Mouse (Mus musculus) E14TG2a.4 (cell line): ENCODE data around the gene Hal.

Experiments used
- CTCF ChIP-seq: conservative IDR thresholded peaks from 2 replicates; pipeline ENCODE4 v1.5.1; 2014; ENCODE audit warnings: low read length
- NANOG ChIP-seq: IDR thresholded peaks from 2 replicates; pipeline ENCODE4 v1.6.1; 2014; ENCODE audit warnings: borderline replicate concordance, low read length, mixed read lengths

DNA sequence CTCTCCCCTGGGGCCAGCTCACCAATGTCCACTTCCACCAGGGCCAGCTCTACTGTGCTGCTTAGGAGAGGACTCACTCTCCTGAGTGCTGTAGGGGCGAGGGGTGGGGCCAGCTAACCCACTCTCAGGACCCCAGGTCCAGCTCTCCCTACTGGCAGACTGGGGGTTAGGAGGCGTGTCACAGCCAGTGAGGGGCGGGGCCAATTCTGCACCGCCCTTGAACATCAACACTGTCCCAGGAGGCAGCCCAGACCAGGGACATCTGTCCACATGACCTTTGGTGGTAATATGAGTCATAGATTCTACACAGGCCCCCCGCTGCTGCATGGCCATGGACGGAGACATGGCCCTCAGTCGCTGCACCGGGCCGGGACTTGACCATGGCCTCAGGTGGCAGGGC lies 71.2 kb downstream of the Hal start:
- TF ChIP-seq CTCF (no peak), NANOG (no peak)
